Mouse (Mus musculus) thymus, adult 2 months (tissue): Measurements from ENCODE around the gene Nlrc4.

Source experiments
- CTCF ChIP-seq: fragments of 200-500 bp; IDR thresholded peaks from 2 replicates; pipeline ENCODE4 v1.5.1; 2012; ENCODE audit warnings: mild to moderate bottlenecking, control low read depth, low read length, moderate library complexity, borderline replicate concordance; ENCODE audit not compliant: control insufficient read depth, poor library complexity, insufficient read depth; ENCODE audit errors: extremely low read depth
- POLR2A ChIP-seq: fragments of 200-500 bp; IDR thresholded peaks from 2 replicates; pipeline ENCODE4 v1.6.1; 2012; ENCODE audit warnings: mild to moderate bottlenecking, low read length, control low read depth, moderate library complexity; ENCODE audit not compliant: control insufficient read depth, poor library complexity, insufficient read depth; ENCODE audit errors: extremely low read depth

GRCm38 (mm10) chr17:74491565-74491964, 32.6 kb upstream of the Nlrc4 start:
- TF ChIP-seq CTCF (no peak), POLR2A (no peak)
